Mouse (Mus musculus) hindbrain, embryonic 14.5 days (tissue): ENCODE data around the gene Riiad1. TPM values are rescaled to one million over a fixed set of nuclear protein-coding genes. Genes with fewer than 3 reads are reported as not detected.

Experiments
- ATAC-seq: fragments of 200-750 bp; cut with Nextera tagmentation; 2 replicates; pipeline ENCODE4 v1.8.0; 2017; ENCODE audit warnings: moderate number of reproducible peaks, mild to moderate bottlenecking, moderate TSS enrichment, moderate library complexity; ENCODE audit not compliant: low FRiP score
- DNase-seq: peaks from one replicate; pipeline ENCODE4 v3.0.0-alpha.2; 2015; ENCODE audit warnings: low spot score
- H3K27ac ChIP-seq: fragments of 300-500 bp; sonication (generic); 2 replicates; pipeline ENCODE4 v1.5.1; 2014; ENCODE audit warnings: mild to moderate bottlenecking, moderate library complexity
- H3K27me3 ChIP-seq: fragments of 300-500 bp; sonication (generic); 2 replicates; pipeline ENCODE4 v1.6.1; 2014; ENCODE audit warnings: mild to moderate bottlenecking, low read length, mixed read lengths; ENCODE audit not compliant: control insufficient read depth, insufficient read depth
- H3K36me3 ChIP-seq: fragments of 300-500 bp; sonication (generic); replicated peaks from 2 replicates; pipeline ENCODE4 v1.6.1; 2014; ENCODE audit not compliant: control insufficient read depth, insufficient read depth
- H3K4me1 ChIP-seq: fragments of 300-500 bp; sonication (generic); replicated peaks from 2 replicates; pipeline ENCODE4 v1.6.1; 2014; ENCODE audit warnings: antibody characterized with exemption, low read length, mixed read lengths; ENCODE audit not compliant: control insufficient read depth, insufficient read depth
- H3K4me2 ChIP-seq: fragments of 300-500 bp; sonication (generic); replicated peaks from 2 replicates; pipeline ENCODE4 v1.6.1; 2014; ENCODE audit warnings: mild to moderate bottlenecking, moderate library complexity
- H3K4me3 ChIP-seq: fragments of 300-500 bp; sonication (generic); replicated peaks from 2 replicates; pipeline ENCODE4 v1.5.1; 2014; ENCODE audit warnings: mild to moderate bottlenecking, low read length
- H3K9ac ChIP-seq: fragments of 300-500 bp; sonication (generic); 2 replicates; pipeline ENCODE4 v1.6.1; 2014
- H3K9me3 ChIP-seq: fragments of 300-500 bp; sonication (generic); 2 replicates; pipeline ENCODE4 v1.6.1; 2016; ENCODE audit warnings: low read length; ENCODE audit not compliant: control insufficient read depth
- WGBS: fragments of 180-500 bp; shearing (Covaris S2); extraction: QIAGEN DNeasy Blood & Tissue Kit; methylation state at CpG from one replicate; pipeline ENCODE4 v1.1.7; 2014; 5-methylcytosine and 5-hydroxymethylcytosine counted together
- polyA plus RNA-seq: library from polyadenylated mRNA; unstranded; fragments of >200 nt; fragmentation: Nextera tagmentation; extraction: Ambion mirVana; gene quantifications from 2 replicates; pipeline ENCODE4 v1.2.1, GENCODE M21; 2014

The Riiad1 gene
- polyA plus RNA-seq, 1 experiment from 2014 or later = 24.9 TPM

DNA sequence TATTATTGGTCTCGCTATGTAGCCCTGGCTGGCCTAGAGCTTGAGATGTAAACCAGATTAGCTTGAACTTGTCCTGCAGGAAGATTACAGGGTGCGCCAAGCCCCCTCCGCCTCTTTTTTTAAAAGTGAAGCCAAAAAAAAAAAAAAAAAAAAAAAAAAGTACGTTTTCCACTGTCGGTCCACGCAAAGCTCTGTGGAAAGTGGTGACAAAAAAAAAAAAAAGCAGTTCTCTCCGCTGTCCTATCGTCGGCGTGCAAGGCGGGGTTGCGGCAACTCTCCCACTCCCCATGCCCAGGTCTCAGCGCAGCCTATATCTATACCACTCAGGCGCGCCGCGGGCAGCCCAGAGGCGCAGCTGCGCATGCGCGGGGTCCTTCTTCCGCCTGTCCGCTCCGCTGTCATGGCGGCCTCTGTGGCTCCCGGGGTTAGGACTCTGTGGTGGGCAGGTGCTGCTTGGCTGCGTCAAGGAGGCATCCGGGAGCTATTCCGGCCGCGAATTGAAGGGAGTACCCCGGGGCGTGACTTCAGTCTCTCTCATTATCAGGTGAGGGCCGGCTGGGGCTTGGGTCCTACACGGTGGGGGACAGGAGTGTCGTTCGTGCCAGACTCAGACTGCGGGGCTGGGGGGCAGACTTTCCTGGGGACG lies 37.1 kb downstream of the Riiad1 start, which contains the start of gene Mrpl9:
Mrpl9 (plus strand) TSS at position 368 of the 646 bp plus-strand sequence.
- Histone ChIP-seq H3K4me2 (peak within 1 kb of the TSS; percentile 91), H3K9ac (peak within 1 kb of the TSS; percentile 95), H3K9me3 (no peaks in the 10 kb centered on the region), H3K4me1 (no peaks in the 10 kb centered on the region), H3K27me3 (no peaks in the 10 kb centered on the region), H3K36me3 (peaks cover 36% of the 10 kb centered on the region), H3K27ac (peak within 1 kb of the TSS; percentile 82), H3K4me3 (peak within 1 kb of the TSS; percentile 98)
- peak; percentile 98 for ATAC-seq
- peak; percentile 98 for DNase-seq
- 1% methylated on average over 39 of the region's 39 CpGs for WGBS

DNA sequence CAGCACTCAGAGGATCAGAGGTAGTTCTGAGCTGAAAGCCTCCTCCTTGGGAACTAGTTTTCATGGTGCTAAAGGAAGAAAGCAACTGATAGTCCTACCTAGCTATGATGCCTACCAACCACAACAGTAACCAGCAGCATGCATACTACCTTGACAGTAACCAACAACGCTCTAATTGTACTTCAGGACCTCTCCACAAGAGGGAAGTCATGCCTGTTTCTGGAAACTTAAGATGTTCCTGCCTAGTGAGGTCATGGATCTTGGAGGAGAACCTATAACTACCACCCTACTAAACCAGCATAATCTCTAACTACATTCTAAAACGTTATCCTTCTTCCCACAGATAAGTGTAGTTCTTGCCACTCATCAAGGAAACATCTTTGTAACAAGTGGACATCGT lies 39.0 kb downstream of the Riiad1 start:
- H3K4me2 ChIP-seq = no peak overlapping the region
- no peak overlapping the region for H3K4me3 ChIP-seq
- ATAC-seq (no peak), DNase-seq (no peak)
- peaks cover 17% of the 10 kb centered on the region for H3K36me3 ChIP-seq
- H3K27ac ChIP-seq = no peak overlapping the region
- no peaks in the 10 kb centered on the region for H3K9me3 ChIP-seq
- 41% methylated on average over 3 of the region's 3 CpGs for WGBS
- H3K9ac ChIP-seq = no peak overlapping the region
- H3K27me3 ChIP-seq = no peaks in the 10 kb centered on the region
- no peaks in the 10 kb centered on the region for H3K4me1 ChIP-seq

DNA sequence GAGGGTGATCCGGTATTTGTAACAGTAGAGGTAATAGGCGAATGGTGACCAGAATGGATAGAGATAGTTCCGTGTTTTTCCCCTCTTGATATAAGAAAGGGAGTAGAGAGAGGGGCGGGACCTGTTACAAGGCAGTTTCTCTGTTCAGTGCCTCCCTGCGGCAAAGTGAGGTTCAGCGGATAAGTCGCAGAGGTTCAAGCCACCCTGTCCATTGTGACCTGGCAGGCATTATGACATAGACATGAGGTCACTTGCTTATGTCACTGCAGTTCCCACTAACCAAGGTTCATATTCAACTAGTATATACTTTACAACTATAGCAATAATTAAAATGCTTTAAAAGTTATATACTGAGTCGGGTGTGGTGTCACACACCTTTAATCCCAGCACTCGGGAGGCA lies 43.7 kb downstream of the Riiad1 start:
- no peak for DNase-seq
- H3K36me3 ChIP-seq = 0 out of 2 replicates have a peak, but pooled peaks cover 4% of the 10 kb centered on the region
- H3K27me3 ChIP-seq = no peaks in the 10 kb centered on the region
- no peak overlapping the region for H3K4me2 ChIP-seq
- no peak for ATAC-seq
- no peak overlapping the region for H3K27ac ChIP-seq
- H3K9me3 ChIP-seq = no peaks in the 10 kb centered on the region
- no peak overlapping the region for H3K4me3 ChIP-seq
- no peak overlapping the region for H3K9ac ChIP-seq
- 82% methylated on average over 9 of the region's 9 CpGs for WGBS
- H3K4me1 ChIP-seq = no peaks in the 10 kb centered on the region

DNA sequence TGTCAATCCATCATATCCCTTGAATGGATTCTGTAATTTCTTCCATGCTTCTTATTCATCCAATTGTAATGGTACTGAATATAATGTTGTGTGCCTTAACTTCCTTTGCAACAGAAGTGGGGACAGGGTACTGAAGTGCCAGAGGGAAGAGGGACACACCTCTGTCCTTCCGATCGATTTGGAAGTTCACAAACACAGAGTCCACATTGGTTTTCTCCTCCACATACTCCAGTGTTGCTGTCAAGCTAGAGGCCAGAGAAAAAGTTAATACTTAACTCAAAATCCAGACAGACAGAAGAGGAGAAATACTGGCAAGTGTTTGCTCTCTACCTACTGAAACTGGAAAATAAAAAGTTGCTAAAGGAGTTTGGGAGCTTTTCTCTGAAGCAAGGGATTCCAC lies 45.8 kb downstream of the Riiad1 start:
- DNase-seq (no peak), ATAC-seq (no peak)
- H3K36me3 ChIP-seq = peaks cover 24% of the 10 kb centered on the region
- 95% methylated on average over 2 of the region's 2 CpGs for WGBS
- H3K9me3 ChIP-seq = no peaks in the 10 kb centered on the region
- H3K27me3 ChIP-seq = no peaks in the 10 kb centered on the region
- H3K4me3 ChIP-seq = no peak overlapping the region
- H3K4me2 ChIP-seq = no peak overlapping the region
- no peaks in the 10 kb centered on the region for H3K4me1 ChIP-seq
- no peak overlapping the region for H3K27ac ChIP-seq
- H3K9ac ChIP-seq = no peak overlapping the region

DNA sequence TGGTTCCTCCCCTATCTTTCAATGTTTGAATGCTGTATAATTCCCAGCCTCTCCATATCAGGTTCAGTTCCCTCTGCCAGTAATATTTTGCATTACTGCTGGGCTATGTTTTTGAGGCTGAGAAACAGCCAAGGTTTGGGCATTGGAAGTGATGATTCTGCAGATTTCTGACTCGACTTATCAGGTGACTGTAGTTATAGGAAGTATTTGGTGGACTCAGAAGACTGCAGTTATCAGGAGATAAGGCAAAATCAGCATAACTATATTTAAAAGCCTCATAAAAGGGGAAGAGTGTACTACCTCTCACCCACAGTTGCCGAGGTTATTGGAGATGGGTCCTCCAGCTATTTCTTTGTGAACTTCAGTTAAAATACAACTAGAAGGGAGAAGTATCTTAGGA lies 49.2 kb downstream of the Riiad1 start:
- DNase-seq (no peak), ATAC-seq (no peak)
- Histone ChIP-seq H3K9ac (no peak overlapping the region), H3K27me3 (no peaks in the 10 kb centered on the region), H3K36me3 (peaks cover 56% of the 10 kb centered on the region), H3K4me3 (no peak overlapping the region), H3K9me3 (no peaks in the 10 kb centered on the region), H3K4me2 (no peak overlapping the region), H3K4me1 (no peaks in the 10 kb centered on the region), H3K27ac (no peak overlapping the region)
- 86% methylated on average over 2 of the region's 2 CpGs for WGBS

Other genes with a start within 250 kb of the Riiad1 start
- gene Gm4778, start 216.3 kb downstream of the Riiad1 start, polyA plus RNA-seq = not detected in 2 replicates
- 62.1 and 66.4 TPM in 2 replicates for gene Them4, start 170.3 kb downstream of the Riiad1 start, polyA plus RNA-seq
- gene Them5, start 138.2 kb downstream of the Riiad1 start, polyA plus RNA-seq = not detected in 2 replicates
- 2.6 and 4.1 TPM in 2 replicates for gene C2cd4d, start 117.9 kb downstream of the Riiad1 start, polyA plus RNA-seq
- gene Rorc, start 107.5 kb downstream of the Riiad1 start, polyA plus RNA-seq = 0.36 and 0.57 TPM in 2 replicates
- 0.94 and 1.1 TPM in 2 replicates for gene Lingo4, start 81.8 kb downstream of the Riiad1 start, polyA plus RNA-seq
- 45.8 and 53.5 TPM in 2 replicates for gene Tdrkh, start 67.1 kb downstream of the Riiad1 start, polyA plus RNA-seq
- gene Mrpl9, start 37.0 kb downstream of the Riiad1 start, polyA plus RNA-seq = 58.4 and 59.9 TPM in 2 replicates
- gene Oaz3, start 36.4 kb downstream of the Riiad1 start, polyA plus RNA-seq = 0.89 and 1.2 TPM in 2 replicates
- gene Celf3, start 2.0 kb downstream of the Riiad1 start, polyA plus RNA-seq = 182 and 237 TPM in 2 replicates
- 68.0 and 75.0 TPM in 2 replicates for gene Snx27, start 102.4 kb upstream of the Riiad1 start, polyA plus RNA-seq
- gene Gm10972, start 162.8 kb upstream of the Riiad1 start, polyA plus RNA-seq = not detected in 2 replicates
- 7.2 and 7.7 TPM in 2 replicates for gene Tuft1, start 178.5 kb upstream of the Riiad1 start, polyA plus RNA-seq
- 0.56 TPM in 1 of 2 replicates, not detected in the other for gene Selenbp2, start 213.2 kb upstream of the Riiad1 start, polyA plus RNA-seq